Mouse (Mus musculus): ENCODE results near the gene Syf2. TPM values are rescaled to one million over a fixed set of nuclear protein-coding genes. Genes with fewer than 3 reads are reported as not detected.

Syf2 gene
- total and polyA plus RNA-seq, 2 experiments from 2014 or later: 45.3 to 69.4 TPM

GRCm38 (mm10) chr4:134955845-134956244 is 25.1 kb downstream of the Syf2 start:
- Histone ChIP-seq H3K4me2 (ENCODE audit: low read depth, low read length, poor library complexity, severe bottlenecking) (no peak overlapping the region), H3K4me1 (ENCODE audit: insufficient read depth, low read length) (no peaks in the 10 kb centered on the region), H3K9ac (replicated peaks; ENCODE audit: low read length, poor library complexity, severe bottlenecking) (no peak overlapping the region), H3K36me3 (ENCODE audit: insufficient read depth, low read length) (no peaks in the 10 kb centered on the region), H3K4me3 (ENCODE audit: low read depth, low read length) (no peak overlapping the region), H3K27me3 (ENCODE audit: insufficient read depth, low read length) (no peaks in the 10 kb centered on the region; the same call in 1 of the 2 replicates), H3K27ac (ENCODE audit: low read depth, low read length) (no peak overlapping the region), H3K9me3 (ENCODE audit: low read length) (no peaks in the 10 kb centered on the region)
- 89% methylated on average over 3 of the region's 3 CpGs for WGBS
- no peak for TF ChIP-seq CTCF (IDR thresholded peaks at IDR 0.05)
- ATAC-seq (ENCODE audit: low FRiP score): no peak
- DNase-seq (ENCODE audit: low spot score): no peak

GRCm38 (mm10) chr4:134956328-134956727 is 25.6 kb downstream of the Syf2 start:
- H3K4me3 ChIP-seq (ENCODE audit: low read depth, low read length): no peak overlapping the region

GRCm38 (mm10) chr4:134963021-134963776 is 32.5 kb downstream of the Syf2 start:
- DNase-seq (ENCODE audit: low spot score) (peak; percentile 75), ATAC-seq (ENCODE audit: low FRiP score) (no peak)
- H3K4me3 ChIP-seq (ENCODE audit: low read depth, low read length): no peak overlapping the region
- WGBS: 27% methylated on average over 19 of the region's 19 CpGs
- no peaks in the 10 kb centered on the region for H3K9me3 ChIP-seq (ENCODE audit: low read length)
- H3K4me1 ChIP-seq (ENCODE audit: insufficient read depth, low read length): no peaks in the 10 kb centered on the region
- H3K27me3 ChIP-seq (ENCODE audit: insufficient read depth, low read length): no peaks in the 10 kb centered on the region
- H3K4me2 ChIP-seq (ENCODE audit: low read depth, low read length, poor library complexity, severe bottlenecking): 0 out of 2 replicates have a peak overlapping the region, but pooled peaks have one; percentile 15
- no peaks in the 10 kb centered on the region for H3K36me3 ChIP-seq (ENCODE audit: insufficient read depth, low read length)
- peak; percentile 67 for TF ChIP-seq CTCF (IDR thresholded peaks at IDR 0.05)
- H3K9ac ChIP-seq (replicated peaks; ENCODE audit: low read length, poor library complexity, severe bottlenecking): no peak overlapping the region
- H3K27ac ChIP-seq (ENCODE audit: low read depth, low read length): no peak overlapping the region

More at GRCm38 (mm10) chr4:134956328-134956727, 25.6 kb downstream of the Syf2 start:
- peak; percentile 59 for DNase-seq (ENCODE audit: low spot score)
- no peaks in the 10 kb centered on the region for H3K9me3 ChIP-seq (ENCODE audit: low read length)
- H3K27ac ChIP-seq (ENCODE audit: low read depth, low read length): no peak overlapping the region
- no peak overlapping the region for H3K9ac ChIP-seq (replicated peaks; ENCODE audit: low read length, poor library complexity, severe bottlenecking)
- H3K4me1 ChIP-seq (ENCODE audit: insufficient read depth, low read length): no peaks in the 10 kb centered on the region
- no peak for ATAC-seq (ENCODE audit: low FRiP score)
- 20% methylated on average over 3 of the region's 3 CpGs for WGBS
- peak; percentile 69 for TF ChIP-seq CTCF (IDR thresholded peaks at IDR 0.05)
- no peaks in the 10 kb centered on the region for H3K36me3 ChIP-seq (ENCODE audit: insufficient read depth, low read length)
- no peak overlapping the region for H3K4me2 ChIP-seq (ENCODE audit: low read depth, low read length, poor library complexity, severe bottlenecking)
- H3K27me3 ChIP-seq (ENCODE audit: insufficient read depth, low read length): no peaks in the 10 kb centered on the region; the same call in 1 of the 2 replicates

GRCm38 (mm10) chr4:134967887-134968604 is 37.3 kb downstream of the Syf2 start:
- Histone ChIP-seq H3K4me3 (ENCODE audit: low read depth, low read length) (no peak overlapping the region), H3K9me3 (ENCODE audit: low read length) (no peaks in the 10 kb centered on the region), H3K27ac (ENCODE audit: low read depth, low read length) (no peak overlapping the region), H3K36me3 (ENCODE audit: insufficient read depth, low read length) (no peaks in the 10 kb centered on the region), H3K4me1 (ENCODE audit: insufficient read depth, low read length) (no peaks in the 10 kb centered on the region), H3K27me3 (ENCODE audit: insufficient read depth, low read length) (no peaks in the 10 kb centered on the region), H3K4me2 (ENCODE audit: low read depth, low read length, poor library complexity, severe bottlenecking) (no peak overlapping the region), H3K9ac (replicated peaks; ENCODE audit: low read length, poor library complexity, severe bottlenecking) (no peak overlapping the region)
- 82% methylated on average over 20 of the region's 20 CpGs for WGBS
- no peak for ATAC-seq (ENCODE audit: low FRiP score)
- TF ChIP-seq CTCF (IDR thresholded peaks at IDR 0.05): no peak
- DNase-seq (ENCODE audit: low spot score): no peak

- H3K4me1 ChIP-seq (ENCODE audit: insufficient read depth, low read length): no peaks in the 10 kb centered on the region
- no peaks in the 10 kb centered on the region for H3K36me3 ChIP-seq (ENCODE audit: insufficient read depth, low read length)
- no peak overlapping the region for H3K4me2 ChIP-seq (ENCODE audit: low read depth, low read length, poor library complexity, severe bottlenecking)
- DNase-seq (ENCODE audit: low spot score) (no peak), ATAC-seq (ENCODE audit: low FRiP score) (no peak)
- 89% methylated on average over 18 of the region's 18 CpGs for WGBS
- H3K4me3 ChIP-seq (ENCODE audit: low read depth, low read length): no peak overlapping the region
- no peaks in the 10 kb centered on the region for H3K27me3 ChIP-seq (ENCODE audit: insufficient read depth, low read length)
- no peaks in the 10 kb centered on the region for H3K9me3 ChIP-seq (ENCODE audit: low read length)
- TF ChIP-seq CTCF (IDR thresholded peaks at IDR 0.05): no peak
- H3K9ac ChIP-seq (replicated peaks; ENCODE audit: low read length, poor library complexity, severe bottlenecking): no peak overlapping the region
- no peak overlapping the region for H3K27ac ChIP-seq (ENCODE audit: low read depth, low read length)
These were observed 37.9 kb downstream of the Syf2 start for GRCm38 (mm10) chr4:134968605-134968976.

Measured in midbrain, postnatal 0 days (tissue).